Mouse (Mus musculus) ES-E14 (cell line): ENCODE measurements at regions not wholly inside any gene's neighbourhood (a gene's known extent, or its start where the extent isn't known, plus 50 kb on each side); places are given as distances from the start of the nearest gene placed in this dataset.

ENCODE experiments used
- HCFC1 ChIP-seq: IDR thresholded peaks from 2 replicates; pipeline ENCODE4 v1.6.1; 2012; ENCODE audit warnings: low read length, inconsistent platforms, borderline replicate concordance; ENCODE audit not compliant: insufficient read depth
- ZC3H11A ChIP-seq: IDR thresholded peaks from 2 replicates; pipeline ENCODE4 v1.6.1; 2012; ENCODE audit warnings: low read depth, mild to moderate bottlenecking, inconsistent platforms, low read length, borderline replicate concordance

- TF ChIP-seq ZC3H11A (no peak), HCFC1 (no peak)
These were observed 76.4 kb downstream of the Pou3f3 start for GRCm38 (mm10) chr1:42772000-42772399.
